Mouse (Mus musculus): ENCODE measurements around the gene Ppfibp2. TPM values are rescaled to one million over a fixed set of nuclear protein-coding genes. Genes with fewer than 3 reads are reported as not detected.

The Ppfibp2 gene
- total RNA-seq, 1 experiment from 2014 or later: 14.3 TPM

DNA sequence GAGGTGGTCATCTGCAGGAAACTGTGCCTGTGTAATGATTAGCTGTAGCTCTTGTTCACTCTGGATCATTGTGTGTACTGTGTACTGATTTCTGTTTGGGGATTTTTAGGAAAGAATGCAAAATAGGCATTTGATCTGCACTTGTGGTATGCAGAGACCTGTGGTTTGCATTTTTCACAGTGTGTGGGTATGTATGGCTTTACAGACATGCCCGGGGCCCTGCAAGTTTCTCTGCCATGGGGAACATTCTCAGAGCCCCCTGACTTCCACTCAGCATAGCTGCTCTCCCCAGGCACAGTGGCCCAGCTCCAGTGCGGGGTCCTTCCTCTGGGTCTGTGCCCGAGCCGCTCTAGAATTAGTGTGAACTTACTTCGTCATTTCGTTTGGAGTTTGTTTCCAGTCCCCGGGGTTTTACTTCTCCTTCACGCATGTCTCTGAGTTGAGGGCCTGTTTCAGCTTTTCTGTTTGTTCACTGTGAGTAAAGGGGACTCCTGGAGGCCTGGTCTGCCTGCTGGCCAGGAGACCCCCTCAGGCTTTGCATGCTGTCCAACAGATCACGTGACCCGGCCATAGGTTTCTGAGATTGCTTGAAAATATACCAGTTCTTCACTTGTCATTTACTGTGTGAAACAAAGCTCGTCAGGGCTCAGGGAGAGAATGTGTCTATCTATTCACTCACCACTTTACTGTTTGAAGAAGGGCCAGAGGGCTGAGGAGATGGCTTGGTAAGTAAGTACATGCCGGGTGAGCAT lies 54.1 kb downstream of the Ppfibp2 start:
- peak in 1 of 2 experiments; percentile 14; a peak in 1 of 4 replicates for ATAC-seq (replicated peaks in 1 of 2; ENCODE audit: insufficient read depth in 1 of 2, low FRiP score in 2 of 2, low TSS enrichment in 1 of 2, low read depth in 1 of 2, poor library complexity in 2 of 2, severe bottlenecking in 2 of 2)

DNA sequence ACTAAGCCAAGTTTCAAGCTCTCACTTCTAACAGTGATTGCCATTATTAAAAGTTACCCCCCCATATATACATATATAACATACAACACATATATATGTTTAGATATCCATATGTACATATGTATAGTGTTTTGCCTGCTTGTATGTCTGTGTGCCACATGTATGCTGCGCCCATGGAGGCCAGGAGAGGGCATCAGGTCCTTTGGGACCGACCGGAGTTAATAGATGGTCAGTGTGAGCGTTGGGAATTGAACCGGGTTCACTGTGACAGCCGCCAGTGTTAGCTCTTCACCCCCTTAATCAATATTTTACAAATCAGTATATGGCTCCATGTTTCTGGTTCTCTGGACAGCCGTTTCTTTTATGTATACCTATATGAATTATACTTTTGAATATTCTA lies 55.0 kb downstream of the Ppfibp2 start:
- no peak for ATAC-seq (replicated peaks in 1 of 2; ENCODE audit: insufficient read depth in 1 of 2, low FRiP score in 2 of 2, low TSS enrichment in 1 of 2, low read depth in 1 of 2, poor library complexity in 2 of 2, severe bottlenecking in 2 of 2)

DNA sequence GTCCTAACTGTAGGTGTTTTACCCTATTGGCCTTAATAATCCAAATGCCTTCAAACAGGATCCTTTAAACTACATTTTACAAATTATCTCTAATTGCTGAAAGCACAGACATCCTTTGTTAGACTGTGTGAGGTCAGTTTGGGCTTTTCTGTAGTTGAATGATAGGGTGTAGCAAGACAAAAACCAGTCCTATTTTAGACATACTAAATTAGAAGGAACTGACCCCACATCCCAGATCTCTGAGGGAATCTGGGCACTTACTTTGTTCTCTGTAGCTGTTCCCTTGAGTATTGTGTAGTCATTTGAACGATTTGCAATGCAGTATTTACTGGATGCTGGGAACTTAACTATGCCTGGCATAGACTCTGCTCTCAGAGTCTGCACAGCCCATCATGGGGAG lies 56.8 kb downstream of the Ppfibp2 start:
- no peak for ATAC-seq (replicated peaks in 1 of 2; ENCODE audit: insufficient read depth in 1 of 2, low FRiP score in 2 of 2, low TSS enrichment in 1 of 2, low read depth in 1 of 2, poor library complexity in 2 of 2, severe bottlenecking in 2 of 2)

DNA sequence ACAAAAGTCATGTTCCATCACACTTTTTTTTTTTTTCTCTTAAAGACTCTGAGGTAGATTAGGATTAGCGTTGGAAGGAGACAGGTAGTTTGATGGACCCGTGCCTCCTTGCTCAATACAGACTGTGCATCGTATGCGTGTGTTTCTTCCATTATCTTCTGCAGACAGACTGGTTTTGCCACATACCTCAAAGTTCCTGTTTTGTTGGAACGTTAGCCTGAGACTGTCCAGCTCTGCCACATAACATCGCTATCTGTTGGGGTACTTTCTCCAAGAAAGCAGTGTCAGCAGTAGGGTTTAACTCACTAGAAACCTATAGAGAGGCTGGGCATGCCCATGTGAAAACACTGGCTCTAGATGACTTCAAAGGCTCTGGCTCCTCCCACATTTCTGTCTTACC lies 61.4 kb downstream of the Ppfibp2 start:
- ATAC-seq (replicated peaks in 1 of 2; ENCODE audit: insufficient read depth in 1 of 2, low FRiP score in 2 of 2, low TSS enrichment in 1 of 2, low read depth in 1 of 2, poor library complexity in 2 of 2, severe bottlenecking in 2 of 2): peak; percentile 34 to 40; a peak in 1 of 4 replicates

DNA sequence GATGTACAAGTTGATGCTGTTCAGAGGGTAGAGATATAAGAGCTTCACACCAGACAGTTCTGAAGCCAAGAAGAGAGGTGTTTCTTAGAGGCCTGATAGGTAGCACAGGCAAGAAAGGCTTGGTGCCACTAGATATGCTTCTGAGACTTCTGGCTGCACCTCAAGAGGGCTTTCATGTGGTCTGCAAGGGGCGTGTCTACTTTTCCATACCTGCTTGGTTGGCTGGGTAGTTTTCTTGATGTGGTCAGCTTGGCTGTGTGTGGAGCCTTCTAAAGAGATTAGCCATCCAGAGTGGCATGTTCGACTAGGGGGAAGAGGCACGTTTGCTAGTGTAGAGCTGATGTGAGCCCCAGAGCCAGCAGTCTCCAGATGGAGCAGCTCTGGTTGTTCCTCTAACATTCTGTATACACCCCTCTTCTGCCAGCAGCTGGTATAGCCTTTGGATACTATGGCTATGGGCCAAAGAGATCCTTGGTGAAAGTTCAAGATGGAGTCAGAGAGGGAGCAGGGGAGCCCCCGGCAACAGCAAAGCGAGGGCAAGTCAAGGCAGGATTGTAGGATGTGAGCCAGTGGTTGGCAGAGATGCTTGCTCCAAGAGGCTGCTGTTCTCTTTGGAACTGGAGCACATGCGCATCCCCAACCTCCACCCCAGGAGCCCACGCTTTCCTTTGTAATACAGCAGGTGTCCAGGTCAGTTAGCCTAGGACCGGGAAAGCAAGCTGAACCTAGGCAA lies 64.3 kb downstream of the Ppfibp2 start:
- no peak for ATAC-seq (replicated peaks in 1 of 2; ENCODE audit: insufficient read depth in 1 of 2, low FRiP score in 2 of 2, low TSS enrichment in 1 of 2, low read depth in 1 of 2, poor library complexity in 2 of 2, severe bottlenecking in 2 of 2)

DNA sequence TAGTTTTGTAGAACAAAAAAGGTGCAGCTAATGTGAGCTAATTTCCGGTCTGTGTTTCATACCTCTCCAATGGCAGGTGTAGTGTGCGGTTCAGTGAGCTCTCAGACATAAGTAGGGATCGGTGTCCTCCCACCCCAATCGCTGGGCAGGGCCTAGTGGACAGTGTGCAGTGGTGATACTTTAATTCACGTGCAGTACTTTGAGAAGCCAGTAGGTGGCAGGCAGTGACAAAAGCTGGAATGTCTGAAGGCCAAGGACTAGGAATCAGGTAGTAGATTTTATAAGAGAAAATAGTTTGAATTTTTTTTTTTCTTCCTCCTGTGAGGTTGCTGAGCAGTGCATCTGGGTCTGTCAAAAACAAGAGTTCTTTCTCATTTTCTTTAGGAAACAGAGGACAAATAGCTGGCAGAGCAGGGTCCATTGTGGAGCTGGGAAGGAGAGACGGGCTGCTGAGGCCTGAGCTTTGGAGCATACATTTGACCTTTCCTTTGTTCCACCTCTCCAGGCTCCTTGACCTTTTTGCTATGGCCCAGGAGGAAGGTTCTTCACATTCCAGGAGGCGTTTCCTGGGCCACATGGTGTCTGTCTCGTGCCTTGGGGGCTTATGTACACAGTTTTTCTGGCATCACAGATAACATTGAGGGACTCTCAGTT lies 66.3 kb downstream of the Ppfibp2 start:
- ATAC-seq (replicated peaks in 1 of 2; ENCODE audit: insufficient read depth in 1 of 2, low FRiP score in 2 of 2, low TSS enrichment in 1 of 2, low read depth in 1 of 2, poor library complexity in 2 of 2, severe bottlenecking in 2 of 2): peak; percentile 46 to 68; a peak in 2 of 4 replicates

DNA sequence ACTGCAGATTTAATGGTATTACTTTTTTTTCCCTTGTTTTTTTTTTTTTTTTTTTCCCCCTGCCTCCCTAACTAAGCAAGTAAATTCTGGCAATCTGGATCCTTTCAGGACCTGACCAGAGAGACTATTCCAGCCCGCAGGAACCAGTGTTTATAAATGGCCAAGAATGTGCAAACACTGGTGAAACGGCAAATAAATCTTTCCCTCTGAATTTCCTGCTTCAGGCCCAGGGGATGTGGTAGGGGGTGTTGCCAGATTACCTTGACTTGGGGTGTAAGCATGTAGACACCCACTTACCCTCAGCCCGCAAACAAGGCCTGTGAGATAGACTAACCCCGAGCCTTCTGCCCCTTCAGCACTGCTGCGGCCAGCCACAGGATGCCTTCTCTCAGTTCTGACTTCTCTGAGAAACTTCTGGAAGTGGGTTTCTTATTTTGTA lies 66.9 kb downstream of the Ppfibp2 start:
- ATAC-seq (replicated peaks in 1 of 2; ENCODE audit: insufficient read depth in 1 of 2, low FRiP score in 2 of 2, low TSS enrichment in 1 of 2, low read depth in 1 of 2, poor library complexity in 2 of 2, severe bottlenecking in 2 of 2): no peak

DNA sequence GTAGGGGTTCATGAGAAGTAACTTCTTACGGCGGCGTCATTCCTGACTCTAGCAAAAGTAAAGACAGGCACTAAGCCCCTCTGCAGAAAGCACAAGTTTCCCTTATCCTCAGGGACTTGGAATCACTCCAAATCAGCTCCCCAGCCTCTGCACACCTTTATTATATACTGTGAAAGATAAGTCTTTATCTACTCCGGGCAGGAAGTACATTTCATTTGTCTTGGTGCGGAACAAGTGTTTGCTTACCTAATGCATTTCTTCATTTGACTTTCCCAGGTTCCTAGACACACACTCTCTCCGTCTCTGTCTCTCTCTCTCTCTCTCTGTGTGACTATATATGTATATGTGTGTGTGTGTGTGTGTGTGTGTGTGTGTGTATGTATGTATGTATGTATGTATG lies 68.6 kb downstream of the Ppfibp2 start:
- ATAC-seq (replicated peaks in 1 of 2; ENCODE audit: insufficient read depth in 1 of 2, low FRiP score in 2 of 2, low TSS enrichment in 1 of 2, low read depth in 1 of 2, poor library complexity in 2 of 2, severe bottlenecking in 2 of 2): no peak

DNA sequence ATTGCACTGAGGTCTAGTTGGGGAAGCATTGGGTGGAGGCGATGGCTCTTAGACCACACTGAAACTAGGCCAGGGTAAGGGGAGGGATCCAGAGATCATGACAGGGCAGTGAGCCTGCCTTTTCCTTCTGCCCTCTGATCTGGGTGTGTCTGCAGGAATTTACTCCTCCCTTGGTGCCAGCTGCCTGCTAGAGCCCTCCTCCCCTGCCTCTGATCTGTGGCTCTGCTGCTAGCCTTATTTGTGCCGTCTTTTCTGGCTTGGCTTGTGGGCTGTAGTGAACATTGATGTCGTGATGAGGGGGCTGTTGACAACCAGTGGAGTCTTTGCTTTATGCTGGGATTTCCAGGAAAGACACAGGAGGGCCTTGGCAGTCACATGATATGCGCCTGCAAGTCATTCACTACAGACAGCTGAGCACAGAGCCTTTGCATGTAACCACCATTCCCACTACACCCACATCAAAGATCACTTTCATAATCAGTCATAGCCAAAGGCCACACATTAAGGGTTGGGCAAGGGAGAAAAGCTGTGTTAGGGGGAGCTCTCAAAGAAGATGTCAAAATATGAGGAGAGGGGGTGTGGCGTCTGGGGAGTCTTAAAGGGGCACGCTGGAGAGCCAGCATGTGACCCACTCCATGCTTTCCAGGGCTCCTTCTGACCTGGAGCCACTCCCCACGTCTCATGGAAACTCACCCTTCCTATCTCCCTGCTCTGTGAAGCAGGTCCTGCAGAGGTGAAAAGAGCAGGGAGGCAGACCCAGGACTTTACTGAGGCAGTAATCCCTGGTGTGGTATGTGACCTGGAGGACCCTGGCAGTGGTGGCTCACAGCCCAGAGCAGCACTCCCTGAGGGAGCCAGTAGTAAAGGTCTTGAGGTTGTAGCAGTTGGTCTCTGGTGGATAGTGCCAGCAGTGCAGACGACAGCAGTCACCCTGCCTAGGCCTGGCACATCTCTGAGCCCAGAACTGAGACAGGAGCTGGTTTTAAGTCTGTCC lies 69.4 kb downstream of the Ppfibp2 start:
- peak; percentile 23 to 40; a peak in 3 of 4 replicates for ATAC-seq (replicated peaks in 1 of 2; ENCODE audit: insufficient read depth in 1 of 2, low FRiP score in 2 of 2, low TSS enrichment in 1 of 2, low read depth in 1 of 2, poor library complexity in 2 of 2, severe bottlenecking in 2 of 2)

DNA sequence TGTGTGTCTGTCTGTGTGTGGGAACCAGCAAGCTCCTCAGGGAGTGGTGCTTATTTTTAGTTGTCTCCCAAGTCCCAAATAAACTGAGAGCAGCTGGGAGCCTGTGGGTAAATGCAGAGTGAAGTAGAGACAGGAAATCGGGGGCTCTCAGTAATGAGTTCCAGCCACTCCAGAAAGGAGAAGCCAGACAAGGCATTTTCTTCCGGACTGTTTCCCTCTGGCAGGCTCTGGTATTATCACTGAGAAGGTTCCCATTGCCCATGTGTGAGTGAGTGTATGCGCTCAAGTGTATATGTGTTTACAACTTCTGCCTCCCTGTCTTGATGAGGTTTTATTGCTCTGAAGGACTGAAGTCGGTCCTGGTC lies 70.2 kb downstream of the Ppfibp2 start:
- 0 out of 4 replicates have a peak, but pooled peaks of 1 of the 2 experiments have one; percentile 5 for ATAC-seq (replicated peaks in 1 of 2; ENCODE audit: insufficient read depth in 1 of 2, low FRiP score in 2 of 2, low TSS enrichment in 1 of 2, low read depth in 1 of 2, poor library complexity in 2 of 2, severe bottlenecking in 2 of 2)

DNA sequence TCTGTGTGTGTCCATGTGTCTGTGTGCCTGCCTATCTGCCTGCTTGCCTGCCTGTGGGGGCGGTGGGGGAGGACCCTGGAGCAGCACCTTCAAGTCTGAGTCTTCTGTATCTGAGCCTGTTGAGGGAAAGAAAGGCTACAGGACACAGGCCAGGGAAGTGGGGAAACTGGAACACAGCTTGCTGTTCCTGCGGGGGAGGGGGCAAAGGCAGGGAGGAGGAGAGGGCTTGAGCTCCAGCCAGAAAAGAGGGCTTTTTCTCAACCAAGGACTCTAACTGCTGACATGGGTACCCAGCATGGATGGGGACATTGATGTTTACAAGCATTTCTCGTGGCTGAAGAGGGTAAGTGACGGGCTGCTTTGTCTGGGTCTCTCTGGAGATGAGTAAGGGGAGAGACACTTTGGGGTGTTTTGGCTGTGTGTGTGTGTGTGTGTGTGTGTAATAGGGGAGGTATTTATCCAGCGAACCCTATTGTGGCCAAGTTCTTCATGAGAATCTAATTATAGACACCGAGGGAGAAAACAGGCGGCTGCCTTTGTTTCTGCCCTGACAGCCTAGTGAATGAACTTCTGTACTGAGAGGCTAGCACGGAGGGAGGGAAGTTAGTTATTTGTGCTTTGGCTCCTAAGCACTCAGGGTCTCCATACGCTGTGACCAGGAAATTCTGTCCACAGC lies 70.7 kb downstream of the Ppfibp2 start:
- no peak; a peak in 1 of 4 replicates for ATAC-seq (replicated peaks in 1 of 2; ENCODE audit: insufficient read depth in 1 of 2, low FRiP score in 2 of 2, low TSS enrichment in 1 of 2, low read depth in 1 of 2, poor library complexity in 2 of 2, severe bottlenecking in 2 of 2)

DNA sequence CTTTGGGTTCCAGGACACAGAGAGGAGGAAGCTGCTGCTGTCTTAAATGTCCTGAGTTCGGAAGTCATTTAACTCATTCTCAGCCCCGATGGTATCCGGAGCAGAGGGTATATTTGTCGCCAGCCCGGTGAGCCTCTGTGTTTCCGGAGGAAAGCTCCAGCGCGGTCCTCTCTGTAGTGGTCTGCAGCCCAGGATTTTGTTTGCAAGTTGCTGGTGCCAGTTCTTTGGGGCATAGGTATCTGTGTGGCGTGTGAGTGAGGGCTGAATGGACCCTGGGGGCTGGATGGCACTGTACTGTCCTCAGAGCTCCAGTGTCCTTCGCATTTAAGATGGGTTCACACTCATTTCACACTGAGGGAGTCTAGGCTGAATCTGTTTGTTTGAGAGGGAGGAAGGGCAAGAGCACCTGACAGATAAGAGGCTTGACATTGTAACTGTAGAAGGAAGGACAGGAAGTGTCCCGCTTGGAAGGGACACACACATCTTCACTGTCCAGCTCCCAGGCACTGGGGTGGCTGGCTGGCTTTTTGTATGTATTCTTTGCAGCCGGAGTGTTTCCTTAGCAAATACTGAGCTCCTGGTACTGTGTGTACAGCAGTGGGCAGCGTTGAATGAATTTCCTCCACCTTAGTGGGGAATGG lies 71.4 kb downstream of the Ppfibp2 start:
- ATAC-seq (replicated peaks in 1 of 2; ENCODE audit: insufficient read depth in 1 of 2, low FRiP score in 2 of 2, low TSS enrichment in 1 of 2, low read depth in 1 of 2, poor library complexity in 2 of 2, severe bottlenecking in 2 of 2): peak; percentile 41 to 54

DNA sequence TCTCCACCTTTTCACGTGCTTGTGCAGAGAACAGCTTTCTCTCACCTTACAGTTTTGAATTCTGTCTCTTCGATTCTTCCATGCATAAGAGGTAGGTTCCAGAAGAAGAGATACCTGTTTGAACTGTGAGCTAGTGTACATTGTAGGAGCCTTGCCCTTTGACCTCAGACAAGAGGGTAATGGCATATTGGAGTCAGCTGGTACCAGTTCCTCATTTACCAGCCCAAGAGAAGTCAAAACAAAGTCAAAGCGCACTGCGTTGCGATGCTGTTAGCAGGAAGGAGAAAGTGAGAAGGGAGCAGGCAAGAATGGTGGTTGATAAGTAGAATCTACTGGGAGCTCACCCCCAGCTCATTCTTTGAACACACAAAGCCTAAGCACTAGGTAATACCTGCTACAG lies 73.5 kb downstream of the Ppfibp2 start:
- no peak for ATAC-seq (replicated peaks in 1 of 2; ENCODE audit: insufficient read depth in 1 of 2, low FRiP score in 2 of 2, low TSS enrichment in 1 of 2, low read depth in 1 of 2, poor library complexity in 2 of 2, severe bottlenecking in 2 of 2)

DNA sequence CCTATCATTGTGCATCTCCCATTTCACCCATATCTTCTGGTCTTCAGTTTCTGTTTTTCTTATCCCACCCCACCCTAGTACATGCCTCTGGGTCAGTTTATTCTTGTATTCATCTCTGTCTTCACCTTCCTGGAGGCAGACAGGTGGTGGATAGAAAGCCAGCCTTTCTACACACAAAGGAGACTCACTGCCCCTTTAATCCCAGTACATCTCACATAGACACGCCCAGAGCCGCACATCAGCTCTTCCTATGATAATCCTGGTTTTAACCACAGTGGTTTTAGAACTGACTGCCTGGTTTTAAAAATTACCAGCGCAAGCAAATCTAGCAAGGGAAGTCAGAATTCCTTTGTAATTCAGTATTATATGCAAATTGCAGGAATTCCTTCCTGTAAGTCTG lies 80.2 kb downstream of the Ppfibp2 start:
- no peak for ATAC-seq (replicated peaks in 1 of 2; ENCODE audit: insufficient read depth in 1 of 2, low FRiP score in 2 of 2, low TSS enrichment in 1 of 2, low read depth in 1 of 2, poor library complexity in 2 of 2, severe bottlenecking in 2 of 2)

DNA sequence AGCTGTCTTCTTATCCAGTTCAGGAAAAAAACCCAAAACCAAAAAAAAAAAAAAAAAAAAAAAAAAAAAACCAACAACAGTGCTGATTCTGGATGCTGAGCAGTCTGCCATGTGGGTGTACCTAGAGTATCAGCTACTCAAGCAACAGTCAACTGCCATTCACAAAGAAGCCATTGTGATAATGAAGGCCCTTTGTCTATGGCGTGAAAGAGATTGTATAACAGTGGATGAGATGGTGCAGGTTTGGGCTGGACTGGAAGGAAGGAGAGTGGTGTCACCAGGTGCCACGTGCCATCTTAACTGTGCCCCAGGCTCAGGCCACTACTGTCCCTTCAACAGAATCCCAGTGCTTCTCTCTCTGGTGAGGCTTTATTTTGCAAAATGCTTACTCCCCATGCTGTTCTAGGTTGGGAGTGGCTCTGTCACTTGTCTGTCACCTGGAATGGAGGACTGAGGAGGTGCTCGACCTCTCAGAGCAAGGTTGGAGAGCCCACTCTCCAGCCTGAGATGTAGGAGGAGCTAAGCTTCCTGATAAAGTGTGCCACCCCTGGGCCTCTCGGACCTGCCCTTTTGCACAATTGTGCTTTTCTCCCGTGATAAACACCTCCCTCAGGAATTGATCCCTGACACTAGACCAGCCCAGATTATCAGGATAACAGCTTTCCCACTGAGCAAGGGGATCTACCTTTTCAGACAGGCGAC lies 85.3 kb downstream of the Ppfibp2 start:
- no peak for ATAC-seq (replicated peaks in 1 of 2; ENCODE audit: insufficient read depth in 1 of 2, low FRiP score in 2 of 2, low TSS enrichment in 1 of 2, low read depth in 1 of 2, poor library complexity in 2 of 2, severe bottlenecking in 2 of 2)

DNA sequence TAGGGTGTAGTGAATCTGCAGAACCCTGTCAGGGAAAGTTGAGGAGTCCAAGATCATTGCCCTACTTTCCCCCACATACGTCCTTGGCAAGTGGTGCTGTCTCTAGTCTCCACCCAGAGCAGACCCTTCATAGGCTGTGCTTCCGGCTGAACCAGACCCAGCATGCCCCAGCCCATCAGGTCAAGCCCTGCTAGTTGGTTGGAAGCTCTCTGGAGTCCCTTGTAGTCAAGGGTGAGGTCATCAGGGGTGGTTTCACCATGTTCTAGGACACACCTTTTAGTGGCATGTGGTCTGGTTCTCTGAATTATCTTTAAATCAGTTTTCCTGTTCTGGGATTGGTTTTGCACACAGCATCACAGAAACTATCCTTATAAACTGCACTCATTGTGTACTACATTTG lies 86.3 kb downstream of the Ppfibp2 start:
- no peak for ATAC-seq (replicated peaks in 1 of 2; ENCODE audit: insufficient read depth in 1 of 2, low FRiP score in 2 of 2, low TSS enrichment in 1 of 2, low read depth in 1 of 2, poor library complexity in 2 of 2, severe bottlenecking in 2 of 2)

All from hematopoietic stem cell, adult 5-6 weeks (primary cell).